In the genomic region with DNA sequence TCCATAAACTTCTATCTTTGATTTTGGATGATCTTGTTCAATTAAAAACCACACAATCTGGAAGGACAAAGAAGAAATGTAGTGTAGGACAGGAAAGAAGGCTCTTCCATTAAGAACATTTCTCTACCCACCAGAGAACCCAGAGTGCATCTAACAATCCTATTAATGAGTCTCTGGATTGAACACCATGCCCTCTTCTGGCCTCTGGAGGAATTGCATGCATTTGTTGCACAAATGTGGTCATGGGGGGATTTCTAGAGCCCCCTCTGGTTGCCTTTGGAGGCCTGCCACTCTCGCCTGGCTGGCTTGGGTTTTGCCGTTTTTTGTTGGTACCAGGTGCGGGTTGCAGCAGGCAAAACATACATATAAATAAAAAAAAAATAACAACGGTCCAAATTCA, we compare ENCODE assay signal across 11 mouse cellular contexts. TPM values are rescaled to one million over a fixed set of nuclear protein-coding genes. Genes with fewer than 3 reads are reported as not detected.
DNase-seq lines count a peak whose midpoint lies in the region.
"Not testable (repeated sequence)": the region's sequence is repeated elsewhere in the genome, so short reads cannot be mapped to it uniquely, and the experiment has no call there.
"Had no signal": no experiment of that assay in that cellular context is flagged by ENCODE, and none has a peak within 500 bp of the region (broad histone marks: within the 10 kb centered on the region; RNA-seq: fewer than 3 reads in every experiment).

No protein-coding gene starts in this region.

- DNase-seq in adrenal gland, adult 18-20 months (ENCODE audit: low spot score in 2 of 2): peak; percentile 61 to 74
- peak; percentile 10 to 64 for DNase-seq in cerebellum, postnatal 25 days
- DNase-seq in heart, adult 11 months: peak; percentile 75
- DNase-seq in kidney, adult 9 months: peak; percentile 66
- peak; percentile 26 for DNase-seq in layer of hippocampus, adult 9-11 months
- DNase-seq in left cerebral cortex, postnatal 25 days (ENCODE audit: low spot score in 2 of 2): peak; percentile 54 to 67
- peak; percentile 45 for DNase-seq in ovary, postnatal 10 days (ENCODE audit: low spot score)
- peak; percentile 81 for DNase-seq in testis, postnatal 10 days (ENCODE audit: low spot score)

- intact Hi-C loops in left cerebral cortex, postnatal 25 days (cut with DNase I): not testable (repeated sequence)

RNA-seq across cellular contexts. Expression of a gene that starts 15.3 kb away (rescaled TPM):
- not detected for total RNA-seq in adrenal gland, adult 18-20 months (2021)
- under 1 TPM; 0.23 to 0.73 TPM for total RNA-seq in left cerebral cortex, postnatal 25 days (2021)
- total RNA-seq: hematopoietic stem cell, adult 5-6 weeks; megakaryocyte-erythroid progenitor cell, adult 5-6 weeks; neutrophil, adult 5-6 weeks had no signal

Comparison
In these comparisons a context has a peak if more than half of its experiments do, and no peak if none do; other contexts are left out.
1. Peak in every context shown above with its lines: DNase-seq.
2. DNase-seq: peak in every context shown above with its lines; median percentile 81 in testis, postnatal 10 days; 75 in heart, adult 11 months; 68 in adrenal gland, adult 18-20 months; 66 in kidney, adult 9 months; 60 in left cerebral cortex, postnatal 25 days; 45 in ovary, postnatal 10 days; 37 in cerebellum, postnatal 25 days; 26 in layer of hippocampus, adult 9-11 months.